Mouse (Mus musculus) adrenal gland, adult 2 months (tissue): ENCODE results near the gene Btnl9. TPM values are rescaled to one million over a fixed set of nuclear protein-coding genes. Genes with fewer than 3 reads are reported as not detected.
"Not testable (repeated sequence)": the region's sequence is repeated elsewhere in the genome, so short reads cannot be mapped to it uniquely, and the experiment has no call there.

Experiments used
- DNase-seq: peaks from one replicate; pipeline ENCODE4 v3.0.0; 2021
- polyA plus RNA-seq: library from polyadenylated mRNA; depleted of rRNA; stranded (reverse); fragments of >200 nt; gene quantifications from 2 replicates; pipeline ENCODE4 v1.2.3, GENCODE M21; 2012; rRNA removed
- total RNA-seq, 2 experiments: library from RNA; stranded (reverse); gene quantifications; 2 replicates each; pipeline ENCODE4 v1.2.3; 2021

Gene Btnl9
- total and polyA plus RNA-seq, 3 experiments, result 13.3 to 90.4 (median 33.0) TPM

- DNase-seq, result not testable (repeated sequence)
Measured at GRCm38 (mm10) chr11:49176047-49176779, 10.7 kb downstream of the Btnl9 start.

GRCm38 (mm10) chr11:49175345-49175744, 11.6 kb downstream of the Btnl9 start:
- no peak for DNase-seq

- no peak for DNase-seq
Measured at GRCm38 (mm10) chr11:49170576-49170975, 16.4 kb downstream of the Btnl9 start.

GRCm38 (mm10) chr11:49168839-49169611, 17.9 kb downstream of the Btnl9 start:
- no peak for DNase-seq

- no peak for DNase-seq
Measured at GRCm38 (mm10) chr11:49156821-49157814, 29.8 kb downstream of the Btnl9 start.

- DNase-seq, result no peak
Measured at GRCm38 (mm10) chr11:49154077-49154476, 32.9 kb downstream of the Btnl9 start, which contains the start of gene Olfr1394. Gene Olfr1394 (plus strand): TSS chr11:49154377.

- no peak for DNase-seq
Measured at GRCm38 (mm10) chr11:49141974-49142373, 45.0 kb downstream of the Btnl9 start, which contains the start of gene Olfr1395. Gene Olfr1395 (plus strand): TSS chr11:49142274.

GRCm38 (mm10) chr11:49124169-49124568, 62.8 kb downstream of the Btnl9 start:
- DNase-seq, result no peak

GRCm38 (mm10) chr11:49119635-49120034, 67.3 kb downstream of the Btnl9 start:
- DNase-seq, result no peak

Other genes with a start within 250 kb of the Btnl9 start
- gene Psme2b, start 241.0 kb downstream of the Btnl9 start, total RNA-seq, result 1 to 10 TPM; 3.1 to 3.8 TPM
- 3.2 and 3.7 TPM in 2 replicates for gene Psme2b, start 241.0 kb downstream of the Btnl9 start, polyA plus RNA-seq
- gene Olfr56, start 208.3 kb downstream of the Btnl9 start, total RNA-seq, result not detected
- 0.04 and 0.07 TPM in 2 replicates for gene Olfr56, start 208.3 kb downstream of the Btnl9 start, polyA plus RNA-seq
- gene 9930111J21Rik1, start 207.8 kb downstream of the Btnl9 start, total RNA-seq, result 1 to 10 TPM; 1.7 to 2.9 TPM
- 0.80 and 0.86 TPM in 2 replicates for gene 9930111J21Rik1, start 207.8 kb downstream of the Btnl9 start, polyA plus RNA-seq
- 1 to 10 TPM; 1.9 to 3.3 TPM for gene Gm12185, start 194.9 kb downstream of the Btnl9 start, total RNA-seq
- gene Gm12185, start 194.9 kb downstream of the Btnl9 start, polyA plus RNA-seq, result 0.03 and 0.06 TPM in 2 replicates
- 1 to 10 TPM; 3.3 to 3.8 TPM for gene Tgtp1, start 193.0 kb downstream of the Btnl9 start, total RNA-seq
- 0.07 and 0.29 TPM in 2 replicates for gene Tgtp1, start 193.0 kb downstream of the Btnl9 start, polyA plus RNA-seq
- gene 9930111J21Rik2, start 135.9 kb downstream of the Btnl9 start, total RNA-seq, result 1 to 10 TPM; 3.9 to 4.0 TPM
- gene 9930111J21Rik2, start 135.9 kb downstream of the Btnl9 start, polyA plus RNA-seq, result 0.53 and 0.61 TPM in 2 replicates
- gene Tgtp2, start 123.0 kb downstream of the Btnl9 start, total RNA-seq, result 1 to 10 TPM; 3.8 to 4.0 TPM
- gene Tgtp2, start 123.0 kb downstream of the Btnl9 start, polyA plus RNA-seq, result 0.40 and 1.5 TPM in 2 replicates
- 1 to 10 TPM; 3.7 to 5.4 TPM for gene Ifi47, start 110.6 kb downstream of the Btnl9 start, total RNA-seq
- 0.68 and 0.71 TPM in 2 replicates for gene Ifi47, start 110.6 kb downstream of the Btnl9 start, polyA plus RNA-seq
- gene Olfr1396, start 72.3 kb downstream of the Btnl9 start, total RNA-seq, result 1 to 10 TPM; 1.9 to 3.6 TPM
- 3.4 and 3.7 TPM in 2 replicates for gene Olfr1396, start 72.3 kb downstream of the Btnl9 start, polyA plus RNA-seq
- gene Olfr1395, start 44.9 kb downstream of the Btnl9 start, total RNA-seq, result not detected
- not detected in 2 replicates for gene Olfr1395, start 44.9 kb downstream of the Btnl9 start, polyA plus RNA-seq
- not detected for gene Olfr1394, start 32.8 kb downstream of the Btnl9 start, total RNA-seq
- not detected in 2 replicates for gene Olfr1394, start 32.8 kb downstream of the Btnl9 start, polyA plus RNA-seq
- 10 to 100 TPM; 25.8 to 40.9 TPM for gene Zfp62, start 16.1 kb upstream of the Btnl9 start, total RNA-seq
- gene Zfp62, start 16.1 kb upstream of the Btnl9 start, polyA plus RNA-seq, result 2.2 and 2.7 TPM in 2 replicates
- 100 to 1,000 TPM; 115 to 119 TPM for gene Mgat1, start 57.0 kb upstream of the Btnl9 start, total RNA-seq
- gene Mgat1, start 57.0 kb upstream of the Btnl9 start, polyA plus RNA-seq, result 173 and 211 TPM in 2 replicates
- under 1 TPM in 1 of 2 experiments, not detected in 1; 0.32 TPM for gene Olfr1393, start 91.1 kb upstream of the Btnl9 start, total RNA-seq
- gene Olfr1393, start 91.1 kb upstream of the Btnl9 start, polyA plus RNA-seq, result 0.04 TPM in 1 of 2 replicates, not detected in the other
- not detected for gene Olfr1392, start 98.1 kb upstream of the Btnl9 start, total RNA-seq
- gene Olfr1392, start 98.1 kb upstream of the Btnl9 start, polyA plus RNA-seq, result 0.22 TPM in 1 of 2 replicates, not detected in the other
- not detected for gene Olfr10, start 117.6 kb upstream of the Btnl9 start, total RNA-seq
- gene Olfr10, start 117.6 kb upstream of the Btnl9 start, polyA plus RNA-seq, result not detected in 2 replicates
- not detected for gene Olfr1391, start 135.6 kb upstream of the Btnl9 start, total RNA-seq
- not detected in 2 replicates for gene Olfr1391, start 135.6 kb upstream of the Btnl9 start, polyA plus RNA-seq
- gene Olfr1390, start 148.0 kb upstream of the Btnl9 start, total RNA-seq, result not detected
- gene Olfr1390, start 148.0 kb upstream of the Btnl9 start, polyA plus RNA-seq, result not detected in 2 replicates
- gene Olfr1389, start 235.9 kb upstream of the Btnl9 start, total RNA-seq, result not detected
- gene Olfr1389, start 235.9 kb upstream of the Btnl9 start, polyA plus RNA-seq, result not detected in 2 replicates
- gene Olfr1388, start 249.5 kb upstream of the Btnl9 start, total RNA-seq, result under 1 TPM in 1 of 2 experiments, not detected in 1; 0.12 TPM
- gene Olfr1388, start 249.5 kb upstream of the Btnl9 start, polyA plus RNA-seq, result not detected in 2 replicates